Comparison of ENCODE assay signal across 12 mouse cellular contexts in genomic region chr11:64010724-64011496, GRCm38 (mm10).
A peak's percentile ranks its signal among the peaks of the same experiment; 100 is the strongest.
DNase-seq lines count a peak whose midpoint lies in the region; ATAC-seq and TF ChIP-seq lines count a peak whose summit lies in the region.
"Had no signal": no experiment of that assay in that cellular context is flagged by ENCODE, and none has a peak within 500 bp of the region (broad histone marks: within the 10 kb centered on the region; RNA-seq: fewer than 3 reads in every experiment).

No protein-coding gene starts in this region.

- peak; percentile 14 for DNase-seq in forebrain, embryonic 14.5 days (ENCODE audit: low spot score)
- no peak for DNase-seq in kidney, postnatal 10 days
- no peak for DNase-seq in cerebellum, adult 2 months
- DNase-seq in thymus, adult 2 months: no peak

- no peaks in the 10 kb centered on the region for H3K9me3 ChIP-seq in forebrain, embryonic 14.5 days (replicated peaks; ENCODE audit: control insufficient read depth, low read length)
- H3K9me3 ChIP-seq in forebrain, embryonic 16.5 days (ENCODE audit: control insufficient read depth, low read length): no peaks in the 10 kb centered on the region
- H3K9me3 ChIP-seq in kidney, embryonic 15.5 days (replicated peaks): no peaks in the 10 kb centered on the region
- H3K9me3 ChIP-seq in erythroblast, embryonic 14.5 days (ENCODE audit: control insufficient read depth, low read length): no peaks in the 10 kb centered on the region
- H3K9me3 ChIP-seq: embryonic facial prominence, embryonic 13.5 days; midbrain, embryonic 15.5 days; neural tube, embryonic 15.5 days had no signal

- H3K36me3 ChIP-seq in forebrain, embryonic 14.5 days (ENCODE audit: control insufficient read depth, insufficient read depth, low read length): no peaks in the 10 kb centered on the region
- no peaks in the 10 kb centered on the region for H3K36me3 ChIP-seq in forebrain, embryonic 16.5 days (ENCODE audit: control insufficient read depth, insufficient read depth)
- H3K36me3 ChIP-seq in kidney, embryonic 15.5 days: no peaks in the 10 kb centered on the region
- no peaks in the 10 kb centered on the region for H3K36me3 ChIP-seq in erythroblast, embryonic 14.5 days (ENCODE audit: control insufficient read depth)
- H3K36me3 ChIP-seq in thymus, adult 2 months (ENCODE audit: control insufficient read depth, insufficient read depth, low read length): no peaks in the 10 kb centered on the region
- H3K36me3 ChIP-seq: embryonic facial prominence, embryonic 13.5 days; midbrain, embryonic 15.5 days; neural tube, embryonic 15.5 days had no signal

- no peaks in the 10 kb centered on the region for H3K27me3 ChIP-seq in forebrain, embryonic 14.5 days (replicated peaks; ENCODE audit: control insufficient read depth, insufficient read depth, low read length)
- H3K27me3 ChIP-seq in forebrain, embryonic 16.5 days (replicated peaks; ENCODE audit: control insufficient read depth, insufficient read depth, low read length): no peaks in the 10 kb centered on the region
- H3K27me3 ChIP-seq in kidney, embryonic 15.5 days: no peaks in the 10 kb centered on the region
- no peaks in the 10 kb centered on the region for H3K27me3 ChIP-seq in erythroblast, embryonic 14.5 days (ENCODE audit: control insufficient read depth)
- no peaks in the 10 kb centered on the region for H3K27me3 ChIP-seq in cerebellum, adult 2 months (ENCODE audit: control insufficient read depth, insufficient read depth, low read length)
- H3K27me3 ChIP-seq in thymus, adult 2 months (ENCODE audit: control insufficient read depth, insufficient read depth, low read length): no peaks in the 10 kb centered on the region
- H3K27me3 ChIP-seq: embryonic facial prominence, embryonic 13.5 days; midbrain, embryonic 15.5 days; neural tube, embryonic 15.5 days had no signal

- no peak overlapping the region for H3K4me3 ChIP-seq in forebrain, embryonic 14.5 days (ENCODE audit: low read depth, low read length)
- no peak overlapping the region for H3K4me3 ChIP-seq in forebrain, embryonic 16.5 days (replicated peaks; ENCODE audit: low read length)
- no peak overlapping the region for H3K4me3 ChIP-seq in kidney, embryonic 15.5 days (replicated peaks)
- H3K4me3 ChIP-seq in erythroblast, embryonic 14.5 days (replicated peaks): peak overlapping the region; percentile 14
- no peak overlapping the region for H3K4me3 ChIP-seq in cerebellum, adult 2 months (replicated peaks; ENCODE audit: insufficient read depth, low read depth, low read length)
- no peak overlapping the region for H3K4me3 ChIP-seq in thymus, adult 2 months (ENCODE audit: control insufficient read depth, insufficient read depth, low read length)
- H3K4me3 ChIP-seq: embryonic facial prominence, embryonic 13.5 days; midbrain, embryonic 15.5 days; neural tube, embryonic 15.5 days had no signal

- H3K27ac ChIP-seq in forebrain, embryonic 14.5 days (ENCODE audit: low read depth, low read length): no peak overlapping the region
- H3K27ac ChIP-seq in forebrain, embryonic 16.5 days (ENCODE audit: low read length): no peak overlapping the region
- peak overlapping the region; percentile 48; the same call in 1 of the 2 replicates for H3K27ac ChIP-seq in kidney, embryonic 15.5 days
- H3K27ac ChIP-seq in cerebellum, adult 2 months (ENCODE audit: insufficient read depth, low read length): no peak overlapping the region
- no peak overlapping the region for H3K27ac ChIP-seq in thymus, adult 2 months (ENCODE audit: control insufficient read depth, insufficient read depth, low read length)
- H3K27ac ChIP-seq: embryonic facial prominence, embryonic 13.5 days; hindbrain, embryonic 14.5 days; midbrain, embryonic 15.5 days; neural tube, embryonic 15.5 days had no signal

- no peak for TF ChIP-seq POLR2A in cerebellum, adult 2 months (IDR thresholded peaks at IDR 0.05; ENCODE audit: borderline replicate concordance, insufficient read depth, low read length)
- TF ChIP-seq POLR2A in thymus, adult 2 months (IDR thresholded peaks at IDR 0.05; ENCODE audit: control insufficient read depth, extremely low read depth, insufficient read depth, low read length, poor library complexity): no peak

- no peaks in the 10 kb centered on the region for H3K4me1 ChIP-seq in forebrain, embryonic 14.5 days (ENCODE audit: control insufficient read depth, insufficient read depth, low read length)
- H3K4me1 ChIP-seq in forebrain, embryonic 16.5 days (replicated peaks; ENCODE audit: control insufficient read depth, insufficient read depth, low read length): no peaks in the 10 kb centered on the region; the same call in 1 of the 2 replicates
- H3K4me1 ChIP-seq in kidney, embryonic 15.5 days: peaks cover 12% of the 10 kb centered on the region
- peaks cover 22% of the 10 kb centered on the region for H3K4me1 ChIP-seq in erythroblast, embryonic 14.5 days (ENCODE audit: control insufficient read depth)
- H3K4me1 ChIP-seq in cerebellum, adult 2 months (ENCODE audit: control insufficient read depth, insufficient read depth, low read length): no peaks in the 10 kb centered on the region
- H3K4me1 ChIP-seq in thymus, adult 2 months (replicated peaks; ENCODE audit: control insufficient read depth, insufficient read depth, low read length): no peaks in the 10 kb centered on the region; the same call in 1 of the 2 replicates

- 38% methylated on average over 22 of the region's 22 CpGs for WGBS in forebrain, embryonic 14.5 days
- 48% methylated on average over 22 of the region's 22 CpGs for WGBS in forebrain, embryonic 16.5 days
- WGBS in kidney, embryonic 15.5 days: 38% methylated on average over 22 of the region's 22 CpGs
- 67% methylated on average over 22 of the region's 22 CpGs for WGBS in cerebellum, adult 2 months
- 93% methylated on average over 22 of the region's 22 CpGs for WGBS in thymus, adult 2 months

- no peak overlapping the region for H3K4me2 ChIP-seq in forebrain, embryonic 14.5 days (ENCODE audit: low read length)
- no peak overlapping the region for H3K4me2 ChIP-seq in forebrain, embryonic 16.5 days (ENCODE audit: low read length)
- no peak overlapping the region for H3K4me2 ChIP-seq in kidney, embryonic 15.5 days
- H3K4me2 ChIP-seq: embryonic facial prominence, embryonic 13.5 days; hindbrain, embryonic 14.5 days; midbrain, embryonic 15.5 days; neural tube, embryonic 15.5 days had no signal

- no peak for TF ChIP-seq CTCF in cerebellum, adult 2 months (IDR thresholded peaks at IDR 0.05; ENCODE audit: borderline replicate concordance, insufficient read depth, low read depth, low read length)
- TF ChIP-seq CTCF in thymus, adult 2 months (IDR thresholded peaks at IDR 0.05; ENCODE audit: borderline replicate concordance, control insufficient read depth, extremely low read depth, insufficient read depth, low read length, poor library complexity): no peak

- ATAC-seq in forebrain, embryonic 14.5 days: no peak
- no peak for ATAC-seq in forebrain, embryonic 16.5 days
- peak; percentile 33; the same call in 1 of the 2 replicates for ATAC-seq in kidney, embryonic 15.5 days (replicated peaks; ENCODE audit: low FRiP score)
- peak; percentile 98 for ATAC-seq in megakaryocyte-erythroid progenitor cell, adult 5-6 weeks (replicated peaks; ENCODE audit: low FRiP score, low TSS enrichment, poor library complexity, severe bottlenecking)
- ATAC-seq: midbrain, embryonic 15.5 days had no signal

- H3K9ac ChIP-seq in forebrain, embryonic 14.5 days (ENCODE audit: low read length): no peak overlapping the region
- no peak overlapping the region for H3K9ac ChIP-seq in forebrain, embryonic 16.5 days (replicated peaks; ENCODE audit: low read depth, low read length)
- H3K9ac ChIP-seq in kidney, embryonic 15.5 days: no peak overlapping the region
- H3K9ac ChIP-seq: embryonic facial prominence, embryonic 13.5 days; hindbrain, embryonic 14.5 days; midbrain, embryonic 15.5 days; neural tube, embryonic 15.5 days had no signal

Comparison
In these comparisons a context has a peak if more than half of its experiments do, and no peak if none do; other contexts are left out.
1. ATAC-seq: peak in kidney, embryonic 15.5 days (single experiment) and megakaryocyte-erythroid progenitor cell, adult 5-6 weeks (single experiment); none in forebrain, embryonic 14.5 days (single experiment) and forebrain, embryonic 16.5 days (single experiment).